Mouse (Mus musculus) cerebellum, adult 9-11 months (tissue): ENCODE data around the gene Olfr195.
"Not testable (repeated sequence)": the region's sequence is repeated elsewhere in the genome, so short reads cannot be mapped to it uniquely, and the experiment has no call there.

Experiments
- DNase-seq: peaks from one replicate; pipeline ENCODE4 v3.0.0; 2022

Gene Olfr195

DNA sequence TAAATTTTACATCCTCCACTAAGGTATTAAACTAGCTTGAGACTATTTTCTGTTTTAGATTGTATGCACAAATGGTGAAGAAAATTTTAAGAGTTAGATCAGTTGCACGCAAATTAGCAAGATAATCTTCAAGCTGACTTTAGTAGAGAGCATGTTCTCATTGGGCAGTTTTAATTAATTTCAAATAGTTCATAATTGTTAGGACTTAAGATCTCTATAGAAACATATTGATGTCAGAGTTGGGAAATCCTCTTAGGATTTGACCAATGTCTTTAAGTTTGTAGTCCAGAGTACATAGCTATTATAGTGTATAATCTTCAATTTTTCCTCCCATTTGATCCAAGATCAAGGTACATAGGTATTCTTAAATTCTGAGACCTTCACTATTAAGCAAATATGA is at the start of gene Olfr195:
Olfr195 (plus strand) TSS at position 301 of the 400 bp plus-strand sequence.
- no peak for DNase-seq

GRCm38 (mm10) chr16:59105312-59105711 is 41.5 kb upstream of the Olfr195 start:
- DNase-seq: no peak

DNA sequence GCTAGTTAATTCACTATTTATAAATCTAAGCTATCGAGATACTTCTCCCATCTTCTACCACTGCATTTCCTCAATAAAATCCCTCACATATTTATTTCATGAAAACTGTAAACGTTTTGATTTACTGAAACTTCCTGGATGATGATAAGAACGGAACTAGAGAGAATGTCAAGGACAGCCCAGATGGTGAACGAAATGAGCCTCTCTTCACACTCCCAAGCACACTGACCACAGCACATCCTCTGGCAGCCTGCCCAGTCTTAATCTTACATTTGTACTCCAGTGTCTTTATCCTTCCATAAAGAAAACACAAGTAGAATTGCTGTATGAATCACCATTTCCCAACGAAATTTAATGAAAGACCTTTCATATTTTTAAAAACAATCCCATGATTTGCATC is 38.3 kb upstream of the Olfr195 start:
- not testable (repeated sequence) for DNase-seq

DNA sequence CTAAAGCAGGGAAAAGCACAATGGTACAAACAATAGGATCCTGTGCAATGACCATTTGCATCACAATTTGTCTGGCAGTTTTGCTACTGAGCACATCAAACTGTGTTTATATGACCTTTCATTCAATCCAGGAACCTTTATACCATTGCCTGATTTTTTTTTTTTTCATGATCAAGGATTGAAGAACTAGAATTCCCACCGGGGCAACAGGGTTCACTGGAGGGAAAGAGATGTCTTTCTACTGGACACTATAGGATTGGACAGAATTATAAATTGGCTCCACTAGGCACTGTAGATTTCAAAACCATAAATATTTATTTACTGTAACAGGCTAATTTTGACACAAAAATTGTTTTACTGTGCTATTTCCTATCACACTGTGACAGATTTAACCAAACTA is 35.1 kb upstream of the Olfr195 start, which contains the start of gene Olfr193:
Olfr193 (minus strand) TSS at position 101 of the 400 bp plus-strand sequence.
- no peak for DNase-seq

DNA sequence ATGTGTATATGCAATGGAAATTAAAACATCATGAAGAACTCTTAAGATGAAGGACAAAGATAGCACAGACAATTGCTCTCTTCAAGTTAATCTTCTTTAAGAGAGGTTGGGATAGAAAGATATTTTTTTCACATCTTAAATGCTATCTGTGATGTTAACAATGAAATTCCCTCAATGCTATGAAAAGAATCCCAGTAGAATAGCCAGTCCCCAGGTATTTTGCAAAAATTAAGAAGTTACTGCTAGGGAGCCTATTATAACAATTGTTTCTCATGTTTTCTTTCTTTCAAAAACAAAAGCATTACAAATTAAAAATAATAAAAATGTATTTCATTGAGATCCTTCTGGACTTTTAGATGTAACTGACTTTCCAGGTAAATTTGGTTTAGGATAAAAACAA is 25.9 kb upstream of the Olfr195 start, which contains the start of gene Olfr194:
Olfr194 (minus strand) TSS at position 101 of the 400 bp plus-strand sequence.
- DNase-seq: no peak

- DNase-seq: no peak
These were observed 16.1 kb upstream of the Olfr195 start for GRCm38 (mm10) chr16:59130740-59131139.

DNA sequence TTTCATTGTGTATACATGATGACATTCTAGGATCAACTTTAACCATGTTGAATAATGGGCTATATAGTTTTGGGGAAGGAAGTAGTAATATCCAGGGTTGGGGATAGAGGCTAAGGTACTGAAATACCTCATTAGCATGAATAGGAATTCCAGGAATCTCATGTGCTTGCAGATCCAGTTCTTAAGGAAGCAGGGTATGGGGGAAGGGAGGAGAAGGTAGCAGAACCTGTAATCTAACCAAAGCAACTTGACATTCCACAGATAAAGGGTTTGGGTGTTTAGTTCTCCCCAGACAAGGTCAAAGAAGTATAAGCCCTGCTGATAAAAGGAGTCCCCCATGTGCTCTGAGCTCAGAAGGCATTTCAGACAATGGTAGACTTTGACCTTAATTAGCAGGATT is 5.7 kb upstream of the Olfr195 start:
- no peak for DNase-seq

GRCm38 (mm10) chr16:59151996-59152395 is 5.2 kb downstream of the Olfr195 start:
- DNase-seq: no peak

- DNase-seq: no peak
These were observed 23.5 kb downstream of the Olfr195 start, which contains the start of gene Olfr196 for GRCm38 (mm10) chr16:59170354-59170753. Gene Olfr196, minus strand, starts transcription at chr16:59170454.
